Mouse (Mus musculus) stomach, postnatal 0 days (tissue): ENCODE results near the gene Trim59. TPM values are rescaled to one million over a fixed set of nuclear protein-coding genes. Genes with fewer than 3 reads are reported as not detected.
"Not testable (repeated sequence)": the region's sequence is repeated elsewhere in the genome, so short reads cannot be mapped to it uniquely, and the experiment has no call there.

Source experiments
- ATAC-seq: fragments of 200-750 bp; cut with Nextera tagmentation; 2 replicates; pipeline ENCODE4 v1.8.0; 2017; ENCODE audit not compliant: low FRiP score, low TSS enrichment
- DNase-seq: peaks from one replicate; pipeline ENCODE4 v3.0.0-alpha.2; 2016; ENCODE audit warnings: low spot score
- H3K27ac ChIP-seq: fragments of 300-500 bp; sonication (generic); replicated peaks from 2 replicates; pipeline ENCODE4 v1.5.1; 2014; ENCODE audit warnings: mild to moderate bottlenecking, control low read depth
- H3K27me3 ChIP-seq: fragments of 300-500 bp; sonication (generic); 2 replicates; pipeline ENCODE4 v1.6.1; 2014; ENCODE audit warnings: low read length; ENCODE audit not compliant: control insufficient read depth, insufficient read depth
- H3K36me3 ChIP-seq: fragments of 300-500 bp; sonication (generic); 2 replicates; pipeline ENCODE4 v1.6.1; 2014; ENCODE audit warnings: low read length, mixed read lengths; ENCODE audit not compliant: control insufficient read depth, insufficient read depth
- H3K4me1 ChIP-seq: fragments of 300-500 bp; sonication (generic); replicated peaks from 2 replicates; pipeline ENCODE4 v1.6.1; 2014; ENCODE audit warnings: antibody characterized with exemption; ENCODE audit not compliant: control insufficient read depth, insufficient read depth
- H3K4me2 ChIP-seq: fragments of 300-500 bp; sonication (generic); replicated peaks from 2 replicates; pipeline ENCODE4 v1.6.1; 2014; ENCODE audit warnings: low read depth, mild to moderate bottlenecking, control low read depth, moderate library complexity
- H3K4me3 ChIP-seq: fragments of 300-500 bp; sonication (generic); 2 replicates; pipeline ENCODE4 v1.5.1; 2014; ENCODE audit warnings: low read depth, low read length, control low read depth
- H3K9ac ChIP-seq: fragments of 300-500 bp; sonication (generic); 2 replicates; pipeline ENCODE4 v1.6.1; 2014; ENCODE audit warnings: mild to moderate bottlenecking, low read length, control low read depth, mixed read lengths
- H3K9me3 ChIP-seq: fragments of 300-500 bp; sonication (generic); 2 replicates; pipeline ENCODE4 v1.6.1; 2016; ENCODE audit warnings: low read length; ENCODE audit not compliant: control insufficient read depth
- CTCF ChIP-seq: IDR thresholded peaks from 2 replicates; pipeline ENCODE4 v1.5.1; 2016; ENCODE audit warnings: antibody characterized with exemption, low read depth, mild to moderate bottlenecking, moderate library complexity
- EP300 ChIP-seq: optimal IDR thresholded peaks from 2 replicates; pipeline ENCODE3; 2016; ENCODE audit warnings: antibody characterized with exemption
- WGBS: fragments of 180-500 bp; shearing (Covaris S2); extraction: QIAGEN DNeasy Blood & Tissue Kit; methylation state at CpG from one replicate; pipeline ENCODE4 v1.1.7; 2014; 5-methylcytosine and 5-hydroxymethylcytosine counted together
- polyA plus RNA-seq: library from polyadenylated mRNA; unstranded; fragments of >200 nt; fragmentation: Nextera tagmentation; extraction: Ambion mirVana; gene quantifications from 2 replicates; pipeline ENCODE4 v1.2.1, GENCODE M21; 2015

Gene Trim59
- polyA plus RNA-seq, 1 experiment from 2014 or later = 24.4 TPM

- ATAC-seq (peak; percentile 72; the same call in 1 of the 2 replicates), DNase-seq (no peak)
- Histone ChIP-seq H3K27ac (peak overlapping the region; percentile 84), H3K27me3 (no peaks in the 10 kb centered on the region), H3K4me1 (no peaks in the 10 kb centered on the region), H3K4me2 (peak overlapping the region; percentile 81), H3K36me3 (no peaks in the 10 kb centered on the region), H3K9me3 (no peaks in the 10 kb centered on the region), H3K9ac (peak overlapping the region; percentile 76), H3K4me3 (peak overlapping the region; percentile 83)
- TF ChIP-seq CTCF = no peak
- no peak for TF ChIP-seq EP300
- WGBS = under 1% methylated on average over 38 of the region's 42 CpGs
These were observed 376 bp downstream of the Trim59 start for GRCm38 (mm10) chr3:69044167-69044591.

DNA sequence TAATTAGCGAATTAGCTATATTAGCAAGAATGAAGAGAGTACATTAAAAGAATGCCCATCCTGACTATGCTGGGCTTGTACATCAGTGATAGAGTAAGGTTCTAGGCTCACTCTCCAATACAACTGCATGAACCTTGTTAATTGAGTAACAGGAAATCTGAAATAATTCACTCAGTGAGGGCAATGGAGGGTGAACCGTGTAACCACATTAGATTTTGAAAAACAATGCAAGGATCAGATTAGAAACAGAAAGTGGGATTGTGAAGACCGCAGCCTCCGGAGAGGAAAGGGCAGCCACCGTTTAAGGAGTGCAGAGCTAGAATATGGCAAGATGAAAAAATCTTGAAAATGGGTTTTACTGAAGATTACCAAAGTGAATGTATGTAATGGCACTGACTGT is 3.3 kb downstream of the Trim59 start:
- Histone ChIP-seq H3K36me3 (no peaks in the 10 kb centered on the region), H3K9ac (no peak overlapping the region), H3K27ac (no peak overlapping the region), H3K27me3 (no peaks in the 10 kb centered on the region), H3K4me1 (no peaks in the 10 kb centered on the region), H3K4me2 (no peak overlapping the region; the same call in 1 of the 2 replicates), H3K9me3 (no peaks in the 10 kb centered on the region), H3K4me3 (no peak overlapping the region)
- ATAC-seq = no peak
- DNase-seq = no peak
- WGBS = 59% methylated on average over 5 of the region's 5 CpGs
- TF ChIP-seq EP300 (no peak), CTCF (no peak)

GRCm38 (mm10) chr3:69040105-69040504 is 4.5 kb downstream of the Trim59 start:
- WGBS = 87% methylated on average over 2 of the region's 2 CpGs
- H3K4me1 ChIP-seq = no peaks in the 10 kb centered on the region

GRCm38 (mm10) chr3:69026133-69026783 is 18.3 kb downstream of the Trim59 start:
- H3K27ac ChIP-seq = no peak overlapping the region
- no peaks in the 10 kb centered on the region for H3K4me1 ChIP-seq
- H3K4me3 ChIP-seq = no peak overlapping the region
- no peak overlapping the region for H3K9ac ChIP-seq
- no peak for TF ChIP-seq EP300
- TF ChIP-seq CTCF = peak; percentile 64
- H3K4me2 ChIP-seq = no peak overlapping the region
- H3K36me3 ChIP-seq = peaks cover 9% of the 10 kb centered on the region
- no peaks in the 10 kb centered on the region for H3K27me3 ChIP-seq
- peak; percentile 76 for DNase-seq
- peak; percentile 96 for ATAC-seq
- 81% methylated on average over 1 of the region's 1 CpGs for WGBS
- no peaks in the 10 kb centered on the region for H3K9me3 ChIP-seq

More at GRCm38 (mm10) chr3:69040105-69040504, 4.5 kb downstream of the Trim59 start:
- H3K9me3 ChIP-seq = no peaks in the 10 kb centered on the region
- ATAC-seq (no peak), DNase-seq (no peak)
- no peaks in the 10 kb centered on the region for H3K36me3 ChIP-seq
- TF ChIP-seq EP300 (no peak), CTCF (no peak)
- no peak overlapping the region for H3K27ac ChIP-seq
- no peak overlapping the region for H3K4me2 ChIP-seq
- H3K9ac ChIP-seq = no peak overlapping the region
- no peaks in the 10 kb centered on the region for H3K27me3 ChIP-seq
- no peak overlapping the region for H3K4me3 ChIP-seq

DNA sequence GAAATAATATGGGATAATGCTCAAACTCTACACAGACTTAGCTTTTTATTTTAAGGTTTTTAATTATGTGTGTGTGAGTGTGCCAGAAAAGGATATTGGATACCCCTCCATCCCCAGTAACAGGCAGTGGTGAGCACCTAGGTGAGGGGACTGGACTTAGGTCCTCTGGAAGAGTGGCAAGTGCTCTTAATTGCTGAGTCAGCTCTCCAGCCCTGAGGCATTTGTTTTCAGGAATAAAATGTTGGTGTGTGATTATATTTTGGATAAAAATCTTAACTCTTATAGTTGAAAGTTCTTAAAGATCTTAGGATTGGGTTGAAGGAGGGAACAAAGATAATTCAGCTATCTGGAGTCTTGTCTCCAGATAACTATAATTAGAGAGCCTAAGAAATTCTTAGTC is 23.8 kb downstream of the Trim59 start:
- H3K27ac ChIP-seq = no peak overlapping the region
- H3K4me2 ChIP-seq = no peak overlapping the region
- peaks cover 14% of the 10 kb centered on the region; the same call in 1 of the 2 replicates for H3K36me3 ChIP-seq
- no peak for TF ChIP-seq EP300
- no peak for TF ChIP-seq CTCF
- H3K4me3 ChIP-seq = no peak overlapping the region
- no peaks in the 10 kb centered on the region for H3K27me3 ChIP-seq
- ATAC-seq (no peak), DNase-seq (no peak)
- H3K9ac ChIP-seq = no peak overlapping the region
- no peaks in the 10 kb centered on the region for H3K9me3 ChIP-seq
- H3K4me1 ChIP-seq = no peaks in the 10 kb centered on the region

DNA sequence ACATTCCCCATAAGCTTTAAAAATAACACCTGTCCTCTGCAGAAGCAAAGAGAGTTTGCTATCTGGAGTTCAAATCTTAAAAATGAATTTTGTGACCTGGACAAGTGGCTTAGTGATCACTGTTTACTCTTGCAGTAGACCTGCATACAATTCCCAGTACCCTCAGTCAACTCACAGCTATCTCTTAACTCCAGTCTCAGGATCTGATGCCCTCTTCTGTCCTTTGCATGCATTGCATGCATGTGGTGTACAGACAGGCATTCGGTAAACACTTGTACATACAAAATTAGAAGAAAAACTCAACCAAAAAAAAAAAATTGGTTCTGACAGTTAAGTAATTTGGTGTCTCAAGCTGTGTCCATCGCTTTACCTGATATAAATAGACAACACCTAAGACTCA is 24.3 kb downstream of the Trim59 start:
- H3K27ac ChIP-seq = no peak overlapping the region
- H3K27me3 ChIP-seq = no peaks in the 10 kb centered on the region
- H3K9me3 ChIP-seq = no peaks in the 10 kb centered on the region
- no peak overlapping the region for H3K9ac ChIP-seq
- no peak for DNase-seq
- no peak overlapping the region for H3K4me3 ChIP-seq
- no peak for ATAC-seq
- no peak overlapping the region for H3K4me2 ChIP-seq
- 92% methylated on average over 2 of the region's 2 CpGs for WGBS
- H3K4me1 ChIP-seq = no peaks in the 10 kb centered on the region
- H3K36me3 ChIP-seq = peaks cover 14% of the 10 kb centered on the region; the same call in 1 of the 2 replicates
- no peak for TF ChIP-seq EP300
- peak; percentile 58 for TF ChIP-seq CTCF

- not testable (repeated sequence) for H3K4me2 ChIP-seq, DNase-seq, H3K4me1 ChIP-seq, H3K4me3 ChIP-seq, H3K27ac ChIP-seq, H3K9ac ChIP-seq, ATAC-seq, H3K27me3 ChIP-seq, H3K9me3 ChIP-seq
- 96% methylated on average over 2 of the region's 2 CpGs for WGBS
- peaks cover 11% of the 10 kb centered on the region; the same call in 1 of the 2 replicates for H3K36me3 ChIP-seq
These were observed 25.9 kb downstream of the Trim59 start for GRCm38 (mm10) chr3:69018635-69019034.
